Mouse (Mus musculus) small intestine, adult 2 months (tissue): Measurements from ENCODE around the gene Klhl35.
A peak's percentile ranks its signal among the peaks of the same experiment; 100 is the strongest.

Experiments used
- CTCF ChIP-seq: fragments of 200-500 bp; IDR thresholded peaks from 2 replicates; pipeline ENCODE4 v1.5.1; 2012; ENCODE audit warnings: low read depth, mild to moderate bottlenecking, control low read depth, inconsistent platforms, low read length, moderate library complexity, mixed read lengths; ENCODE audit not compliant: insufficient replicate concordance, insufficient read length; ENCODE audit errors: extremely low read depth
- POLR2A ChIP-seq: fragments of 200-500 bp; IDR thresholded peaks from 2 replicates; pipeline ENCODE4 v1.6.1; 2012; ENCODE audit warnings: low read depth, mild to moderate bottlenecking, control low read depth, inconsistent platforms, low read length, moderate library complexity

DNA sequence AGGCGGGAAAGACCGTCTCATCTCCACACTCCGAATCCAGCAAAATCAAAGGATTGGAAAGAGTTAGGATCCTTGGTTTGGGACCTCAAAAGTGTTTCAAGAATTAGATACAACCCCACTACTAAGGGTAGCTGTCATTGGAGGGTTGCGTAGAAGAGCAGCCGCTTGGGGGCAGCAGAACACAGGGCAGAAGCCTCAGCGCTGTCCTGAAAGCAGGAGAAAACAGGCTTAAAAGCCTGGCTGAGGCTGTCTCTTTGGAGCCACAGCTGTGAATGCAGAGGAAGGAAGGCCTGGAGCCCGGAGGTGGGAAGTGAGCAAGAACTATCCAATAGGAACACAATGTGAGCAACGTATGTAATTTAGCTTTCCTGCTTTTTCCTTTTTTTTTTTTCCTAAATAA, 34.4 kb downstream of the Klhl35 start:
- no peak for TF ChIP-seq POLR2A
- peak; percentile 97 for TF ChIP-seq CTCF
